Mouse (Mus musculus): ENCODE data around the gene Mrpl51.

The Mrpl51 gene

DNA sequence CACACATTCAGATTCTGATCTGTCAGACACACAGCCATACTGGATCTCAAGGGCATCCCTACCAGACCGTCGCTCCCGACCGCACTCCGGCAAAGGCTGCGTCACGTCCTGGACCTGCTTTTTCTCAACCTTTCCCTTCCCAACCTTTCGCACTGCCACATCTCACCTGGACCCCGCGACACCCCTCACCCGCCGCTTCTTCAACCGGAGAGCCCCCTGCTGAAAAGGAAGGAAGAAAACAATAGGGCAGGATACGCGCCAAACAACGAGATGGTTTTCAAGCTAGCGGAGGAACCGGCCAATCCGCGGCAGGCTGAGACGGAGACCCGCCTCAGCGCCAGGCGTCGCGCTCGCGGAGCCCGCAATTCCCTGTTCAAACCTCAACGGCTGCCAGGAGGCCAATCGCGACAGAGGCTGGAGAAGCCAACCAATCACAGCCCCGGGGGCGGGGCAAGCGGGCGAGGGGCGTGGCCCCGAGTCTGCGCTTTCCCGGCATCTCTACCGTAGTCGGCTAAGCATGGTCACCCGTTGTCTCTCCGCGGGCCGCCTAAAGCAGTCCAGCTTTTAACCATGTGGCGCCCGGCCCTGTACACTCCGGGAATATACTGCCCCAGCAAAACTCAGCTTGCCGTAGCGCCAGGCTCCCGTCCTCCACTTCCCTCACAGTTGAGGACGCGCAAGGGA is at the start of gene Mrpl51, which contains the start of gene Ncapd2:
Gene Mrpl51 (plus strand): TSS at position 470 of the 684 bp plus-strand sequence.
Gene Ncapd2 (minus strand): TSS at position 370 of the 684 bp plus-strand sequence.
- peak; percentile 99 for DNase-seq (ENCODE audit: low spot score)

DNA sequence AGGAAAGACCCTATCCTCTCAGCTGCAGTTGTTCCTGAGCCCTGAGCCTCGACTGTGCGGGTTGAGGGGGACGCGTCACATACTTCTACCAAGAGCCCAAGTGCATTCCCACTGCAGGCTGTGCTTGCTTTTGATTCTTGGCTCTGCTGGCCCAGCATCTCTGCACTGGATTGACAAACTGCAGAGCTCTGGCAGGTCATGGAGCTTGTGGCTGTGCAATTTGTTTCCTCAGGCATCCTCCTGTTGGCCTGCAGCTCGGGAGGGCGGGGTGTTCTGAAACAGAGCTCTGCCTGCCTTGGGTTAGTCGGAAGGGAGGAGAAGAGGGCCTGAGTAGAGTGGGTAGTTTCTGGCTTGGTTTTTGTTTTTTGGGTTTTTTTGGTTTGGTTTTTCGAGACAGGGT is 49.2 kb upstream of the Mrpl51 start:
- no peak for DNase-seq (ENCODE audit: low spot score)

DNA sequence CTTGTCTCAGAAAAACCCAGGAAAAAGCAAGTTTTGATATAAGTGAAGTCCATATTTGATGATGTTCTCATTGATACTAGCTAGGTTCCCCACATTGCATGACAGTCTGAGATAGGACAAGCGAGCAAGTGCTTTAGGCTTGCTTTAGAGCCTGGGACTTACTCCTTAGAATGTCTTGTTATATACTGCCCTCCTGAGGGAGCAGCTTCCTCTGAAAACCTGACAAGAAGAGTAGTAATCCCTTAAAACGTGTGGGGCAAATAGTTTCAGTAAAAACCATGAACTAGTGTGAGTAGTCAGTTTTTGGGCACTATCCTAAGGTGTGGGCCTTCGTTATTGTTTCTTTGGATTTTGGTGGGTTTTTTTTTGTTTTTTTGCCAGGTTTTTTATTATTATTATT is 48.5 kb upstream of the Mrpl51 start:
- DNase-seq (ENCODE audit: low spot score): no peak

DNA sequence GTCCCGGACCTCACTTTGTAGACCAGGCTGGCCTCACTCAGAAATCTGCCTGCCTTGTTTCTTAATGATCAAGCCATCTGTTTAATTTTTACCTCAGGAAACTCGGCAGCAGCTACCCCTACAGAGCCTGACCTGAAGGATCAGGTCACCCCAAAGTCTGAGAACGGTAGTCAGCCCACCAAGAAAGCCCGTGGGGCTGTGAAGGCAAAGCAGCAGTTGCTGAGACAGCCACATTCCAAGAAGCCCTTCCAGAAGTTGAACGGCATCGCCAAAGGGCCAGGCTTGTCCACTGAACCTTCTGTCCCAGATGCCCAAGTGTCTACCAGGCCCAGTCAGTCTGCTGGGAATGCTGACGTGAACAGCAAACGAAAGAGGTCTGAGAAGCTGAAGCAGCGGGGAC is 47.7 kb upstream of the Mrpl51 start:
- no peak for DNase-seq (ENCODE audit: low spot score)

DNA sequence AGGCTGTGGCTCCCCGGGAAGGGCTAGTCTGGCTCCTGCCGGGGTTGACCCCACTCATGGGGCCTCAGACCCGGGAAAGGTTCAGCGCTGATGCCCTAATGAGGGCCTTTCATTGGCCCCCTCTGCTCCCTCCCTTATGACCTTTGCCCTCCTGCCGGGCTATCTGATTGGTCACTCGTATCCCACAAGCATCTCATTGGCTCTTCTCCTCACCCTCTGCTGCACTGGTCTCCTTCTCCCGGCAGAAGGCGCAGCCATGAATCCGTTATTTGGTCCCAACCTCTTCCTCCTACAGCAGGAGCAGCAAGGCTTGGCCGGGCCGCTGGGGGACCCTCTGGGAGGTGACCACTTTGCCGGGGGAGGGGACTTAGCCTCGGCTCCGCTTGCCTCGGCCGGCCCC is 46.6 kb upstream of the Mrpl51 start, which contains the start of gene Iffo1:
Gene Iffo1 (plus strand): TSS at position 241 of the 400 bp plus-strand sequence.
- peak; percentile 96 for DNase-seq (ENCODE audit: low spot score)

DNA sequence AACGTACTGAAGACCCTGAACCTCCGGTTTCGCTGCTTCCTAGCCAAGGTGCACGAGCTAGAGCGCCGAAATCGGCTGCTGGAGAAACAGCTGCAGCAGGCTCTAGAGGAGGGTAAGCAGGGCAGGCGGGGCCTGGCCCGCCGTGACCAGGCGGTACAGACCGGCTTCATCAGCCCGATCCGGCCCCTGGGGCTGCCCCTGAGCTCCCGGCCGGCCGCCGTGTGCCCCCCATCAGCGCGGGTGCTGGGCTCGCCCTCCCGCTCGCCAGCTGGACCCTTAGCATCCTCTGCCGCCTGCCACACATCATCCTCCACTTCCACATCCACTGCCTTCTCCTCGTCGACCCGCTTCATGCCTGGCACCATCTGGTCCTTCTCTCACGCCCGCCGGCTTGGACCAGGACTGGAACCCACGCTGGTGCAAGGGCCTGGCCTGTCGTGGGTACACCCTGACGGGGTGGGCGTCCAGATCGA is 46.1 kb upstream of the Mrpl51 start:
- DNase-seq (ENCODE audit: low spot score): no peak

DNA sequence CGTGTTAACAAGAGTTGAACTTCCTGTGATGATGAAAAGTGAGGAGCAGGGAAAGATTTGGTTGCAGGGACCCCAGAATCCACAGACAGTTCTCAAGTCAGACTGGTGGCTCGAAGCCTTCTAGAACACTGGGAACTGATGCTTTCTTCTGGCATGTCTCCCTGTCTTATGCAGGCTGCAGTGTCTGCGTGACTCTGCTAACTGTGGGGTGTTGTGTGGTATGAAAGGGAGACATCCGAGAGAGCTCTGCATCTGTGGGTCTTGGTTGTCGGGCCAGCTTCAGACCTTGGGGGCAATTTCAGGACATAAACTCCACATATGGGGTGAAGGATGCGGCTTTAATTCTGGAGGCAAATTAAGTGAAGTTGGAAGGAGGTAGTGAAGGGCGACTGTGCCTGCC is 45.5 kb upstream of the Mrpl51 start:
- no peak for DNase-seq (ENCODE audit: low spot score)

DNA sequence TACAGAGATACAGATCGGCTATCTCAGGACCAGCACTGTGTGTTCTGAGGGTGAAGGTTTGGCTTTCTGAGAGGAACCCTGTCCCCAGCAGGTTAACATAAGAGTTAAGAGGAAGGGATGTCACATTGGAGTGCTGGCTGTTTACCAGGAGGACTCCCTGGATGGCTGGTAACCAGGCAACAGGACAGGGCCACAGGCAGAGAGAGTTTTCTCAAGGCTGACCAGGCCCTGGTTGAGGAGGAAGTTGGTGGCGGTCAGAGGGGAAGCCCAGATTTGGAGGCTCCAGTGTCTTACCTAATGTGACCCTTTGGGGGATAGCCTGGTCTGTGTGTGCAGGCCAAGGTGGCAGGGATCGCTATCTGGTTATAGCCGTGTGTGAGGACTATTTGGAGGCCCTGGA is 44.8 kb upstream of the Mrpl51 start:
- no peak for DNase-seq (ENCODE audit: low spot score)

DNA sequence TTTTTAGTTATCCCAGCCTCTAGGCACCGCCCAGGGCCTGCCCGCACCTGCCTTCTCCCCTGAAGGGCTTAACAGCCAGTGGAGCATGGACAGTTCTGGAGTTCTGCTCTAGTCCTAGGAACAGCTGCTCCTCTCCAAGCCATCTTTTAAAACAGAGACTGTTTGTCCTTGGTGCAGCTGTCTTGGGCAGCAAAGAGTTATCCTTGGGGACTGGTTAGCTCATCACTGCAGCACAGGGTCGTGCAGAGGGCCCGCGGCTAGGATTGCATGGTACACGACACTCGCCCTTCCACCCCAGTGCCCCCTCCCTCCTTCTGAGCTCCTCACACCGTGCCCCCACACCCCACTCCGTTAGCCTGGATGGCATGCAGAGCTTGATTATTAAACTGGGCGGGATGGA is 44.3 kb upstream of the Mrpl51 start:
- DNase-seq (ENCODE audit: low spot score): no peak

DNA sequence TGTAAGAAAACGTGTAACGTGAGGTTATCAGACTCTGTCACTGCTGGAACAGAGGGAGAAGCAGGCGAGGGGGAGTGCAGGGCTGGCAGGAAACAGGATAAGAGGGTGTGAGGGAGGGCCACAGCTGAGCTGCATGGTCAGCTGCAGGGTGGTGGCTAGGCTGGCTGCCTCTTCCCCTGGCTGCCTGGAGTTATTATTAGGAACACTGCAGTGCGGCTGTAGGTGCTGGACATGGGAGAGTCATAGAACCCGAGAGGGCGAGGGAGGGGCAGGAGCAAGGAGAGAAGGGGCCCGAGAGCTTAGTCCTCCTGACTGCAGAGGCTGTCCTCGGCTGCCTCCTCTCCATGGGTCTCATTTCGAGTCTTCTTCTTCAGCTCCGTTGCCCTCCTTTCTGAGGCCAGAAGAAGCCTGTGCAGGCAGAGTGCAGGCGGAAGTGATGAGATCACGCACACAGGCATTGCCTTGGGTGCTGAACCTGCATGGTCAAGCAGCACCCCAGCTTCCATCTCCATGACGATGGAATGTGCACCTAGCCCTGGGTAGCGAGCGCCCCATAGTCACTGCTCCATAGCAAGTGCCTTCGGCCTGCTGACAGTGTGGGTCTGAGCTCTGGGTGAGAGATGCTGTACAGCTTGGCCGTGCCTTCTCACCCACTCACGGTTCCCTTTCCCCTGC is 43.2 kb upstream of the Mrpl51 start:
- no peak for DNase-seq (ENCODE audit: low spot score)

DNA sequence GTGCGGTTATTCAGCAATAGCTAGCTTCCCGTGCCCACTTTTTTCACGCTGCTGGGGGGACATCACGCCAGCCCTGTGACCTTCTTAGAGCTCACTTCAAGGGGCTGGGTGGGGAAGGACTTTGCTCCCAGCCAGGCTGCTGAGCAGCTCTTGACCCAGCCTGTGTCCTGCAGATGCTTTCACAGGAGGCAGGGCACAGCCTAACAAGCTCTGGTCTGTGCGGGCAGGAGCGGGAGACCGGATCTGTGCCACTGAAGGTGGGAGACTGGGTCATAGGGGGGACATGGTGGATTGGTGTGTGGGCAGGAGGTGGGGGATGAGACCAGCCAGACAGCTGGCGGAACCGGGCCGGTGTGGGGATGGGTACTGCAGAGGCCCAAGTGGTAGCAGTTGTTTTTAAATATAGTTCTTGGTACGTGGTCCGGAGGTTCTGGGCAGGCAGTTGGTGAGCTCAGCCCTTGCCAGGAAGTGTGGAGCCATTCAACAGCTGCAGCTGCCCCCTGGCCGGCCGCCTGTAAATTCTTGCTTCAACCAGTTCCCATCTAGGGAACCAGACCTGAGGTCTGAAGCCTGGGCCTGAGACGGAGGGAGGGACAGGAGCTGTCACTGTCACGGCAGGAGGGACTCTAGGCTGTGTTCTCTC is 42.6 kb upstream of the Mrpl51 start:
- no peak for DNase-seq (ENCODE audit: low spot score)

DNA sequence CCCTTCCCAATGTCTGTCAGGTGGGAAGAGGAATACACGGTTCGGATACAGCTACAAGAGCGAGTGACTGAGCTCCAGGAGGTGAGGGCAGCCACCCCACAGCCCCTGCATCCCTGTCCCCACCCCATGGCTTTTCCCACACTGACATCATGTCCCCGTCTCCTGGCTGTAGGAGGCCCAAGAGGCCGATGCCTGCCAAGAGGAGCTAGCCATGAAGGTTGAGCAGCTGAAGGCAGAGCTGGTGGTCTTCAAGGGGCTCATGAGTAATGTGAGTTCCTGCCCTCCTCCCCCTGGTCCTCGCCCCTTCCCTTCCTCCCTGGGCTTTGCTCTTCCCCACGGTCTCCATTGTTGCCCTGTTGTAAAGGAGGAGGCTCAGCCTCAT is 42.0 kb upstream of the Mrpl51 start:
- no peak for DNase-seq (ENCODE audit: low spot score)

DNA sequence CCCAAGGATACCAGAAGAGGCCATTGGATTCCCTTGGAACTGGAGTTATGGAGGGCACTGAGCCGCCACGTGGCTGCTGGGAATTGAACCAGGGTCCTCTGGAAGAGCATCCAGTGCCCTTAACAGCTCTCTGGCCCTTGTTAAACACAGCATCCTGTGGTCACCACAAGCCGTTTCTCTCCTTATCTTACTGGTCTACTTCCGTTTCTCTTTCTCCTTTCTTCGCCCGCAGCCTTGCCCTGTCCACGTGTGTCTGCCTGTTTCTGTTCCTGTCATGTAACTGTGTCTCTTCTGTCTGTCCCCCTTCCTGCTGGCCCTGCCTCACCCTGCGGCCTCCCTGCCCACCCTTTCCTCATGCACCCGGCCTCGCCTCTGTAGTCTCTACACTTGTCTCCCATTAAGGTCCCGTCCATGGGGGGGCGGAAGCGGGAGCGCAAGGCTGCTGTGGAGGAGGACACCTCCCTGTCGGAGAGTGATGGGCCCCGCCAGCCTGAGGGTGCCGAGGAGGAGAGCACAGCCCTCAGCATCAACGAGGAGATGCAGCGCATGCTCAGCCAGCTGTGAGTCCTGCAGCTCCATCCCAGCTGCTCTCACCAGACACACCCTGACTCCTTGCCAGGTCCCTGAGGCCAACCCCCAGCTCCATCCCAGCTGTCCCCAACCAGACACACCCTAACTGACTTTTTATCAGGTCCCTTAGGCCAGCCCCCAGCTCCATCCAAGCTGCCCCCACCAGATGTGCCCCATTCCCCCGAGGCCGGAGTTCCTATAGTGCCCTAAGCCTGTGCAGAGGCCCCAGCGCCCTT is 39.2 kb upstream of the Mrpl51 start:
- no peak for DNase-seq (ENCODE audit: low spot score)

DNA sequence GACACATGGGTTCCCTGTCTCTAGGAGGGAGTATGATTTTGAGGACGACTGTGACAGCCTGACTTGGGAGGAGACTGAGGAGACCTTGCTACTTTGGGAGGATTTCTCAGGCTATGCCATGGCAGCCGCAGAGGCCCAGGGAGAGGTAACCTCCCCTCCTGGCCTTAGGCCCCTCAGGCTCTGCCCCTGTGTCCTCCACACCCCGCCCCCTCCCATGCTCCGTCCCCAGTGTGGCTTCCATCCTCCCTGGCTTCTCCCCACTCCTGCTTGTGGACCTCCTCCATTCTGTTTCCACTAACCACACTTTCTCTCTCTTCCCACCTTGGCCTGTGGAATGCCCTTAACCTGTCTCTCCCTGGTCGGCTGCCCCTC is 38.6 kb upstream of the Mrpl51 start:
- DNase-seq (ENCODE audit: low spot score): no peak

DNA sequence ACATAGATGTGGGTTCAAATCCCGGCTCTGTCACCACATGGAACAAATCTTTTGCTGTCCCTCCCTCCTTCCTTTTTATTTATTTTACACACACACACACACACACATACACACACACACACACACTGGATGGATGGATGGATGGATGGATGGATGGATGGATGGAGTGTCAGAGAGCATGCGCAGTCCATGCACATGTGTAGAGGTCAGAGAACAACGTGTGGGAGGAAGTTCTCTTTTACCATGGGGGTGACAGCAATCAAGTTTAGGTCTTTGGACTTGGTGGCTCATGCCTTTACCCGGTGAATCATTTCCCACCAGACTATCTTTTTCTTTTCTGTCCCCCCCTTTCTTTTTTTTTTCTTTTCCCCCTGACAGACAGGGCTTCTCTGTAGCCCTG is 37.9 kb upstream of the Mrpl51 start:
- no peak for DNase-seq (ENCODE audit: low spot score)

DNA sequence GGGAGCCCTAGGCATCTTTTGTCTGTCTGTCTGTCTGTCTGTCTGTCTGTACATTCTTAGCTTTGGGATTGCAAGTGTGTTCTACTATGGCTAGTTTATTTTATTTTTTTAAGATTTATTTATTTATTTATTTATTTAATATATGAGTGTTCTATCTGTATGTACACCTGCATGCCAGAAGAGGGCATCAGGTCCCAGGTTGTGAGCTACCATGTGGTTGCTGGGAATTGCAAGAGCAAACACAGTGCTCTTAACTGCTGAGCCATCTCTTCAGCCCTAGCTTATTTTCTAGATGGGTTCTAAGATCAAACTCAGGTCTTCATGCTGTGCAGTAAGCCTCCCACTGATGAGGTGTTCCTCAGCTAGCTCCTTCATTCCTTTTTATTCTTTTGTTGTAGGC is 37.1 kb upstream of the Mrpl51 start:
- no peak for DNase-seq (ENCODE audit: low spot score)

DNA sequence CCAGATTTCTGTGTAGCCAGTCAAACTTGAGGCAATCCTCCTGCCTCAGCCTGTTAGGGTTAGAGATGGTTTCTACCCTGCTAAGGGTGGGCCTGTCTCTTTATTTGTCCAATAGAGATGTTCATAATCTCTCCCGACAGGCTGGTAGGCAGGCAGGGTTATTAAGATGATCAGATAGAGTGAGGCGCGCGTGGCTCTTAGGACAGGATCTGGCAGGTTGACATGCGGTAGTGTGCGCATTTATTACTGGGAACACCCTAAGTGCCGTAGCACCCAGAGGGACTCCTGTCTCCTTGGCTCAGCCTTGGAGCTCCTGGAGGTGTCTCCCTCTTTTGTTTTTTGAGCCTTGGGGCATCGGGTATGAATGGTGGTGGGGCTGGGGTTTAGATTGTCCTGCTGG is 36.3 kb upstream of the Mrpl51 start:
- no peak for DNase-seq (ENCODE audit: low spot score)

DNA sequence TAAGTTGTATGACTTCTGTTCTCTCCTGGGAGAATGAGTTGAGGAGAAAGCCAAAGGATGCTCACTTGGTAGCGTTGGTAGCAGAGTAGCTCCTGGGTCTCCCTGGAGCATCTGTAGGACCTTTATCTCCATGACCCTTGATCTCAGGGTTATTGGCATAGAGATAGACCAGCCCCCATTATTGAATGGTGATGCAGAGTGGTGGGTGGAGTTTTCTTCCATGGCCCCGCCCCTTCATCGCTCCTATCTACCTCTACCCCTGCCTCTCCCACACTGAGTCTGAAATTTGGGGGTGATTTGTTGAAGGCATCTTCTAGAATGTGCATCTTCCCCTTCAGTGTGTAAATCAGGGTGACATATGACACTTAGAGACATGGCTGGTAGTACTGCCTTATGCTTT is 35.1 kb upstream of the Mrpl51 start:
- DNase-seq (ENCODE audit: low spot score): no peak

DNA sequence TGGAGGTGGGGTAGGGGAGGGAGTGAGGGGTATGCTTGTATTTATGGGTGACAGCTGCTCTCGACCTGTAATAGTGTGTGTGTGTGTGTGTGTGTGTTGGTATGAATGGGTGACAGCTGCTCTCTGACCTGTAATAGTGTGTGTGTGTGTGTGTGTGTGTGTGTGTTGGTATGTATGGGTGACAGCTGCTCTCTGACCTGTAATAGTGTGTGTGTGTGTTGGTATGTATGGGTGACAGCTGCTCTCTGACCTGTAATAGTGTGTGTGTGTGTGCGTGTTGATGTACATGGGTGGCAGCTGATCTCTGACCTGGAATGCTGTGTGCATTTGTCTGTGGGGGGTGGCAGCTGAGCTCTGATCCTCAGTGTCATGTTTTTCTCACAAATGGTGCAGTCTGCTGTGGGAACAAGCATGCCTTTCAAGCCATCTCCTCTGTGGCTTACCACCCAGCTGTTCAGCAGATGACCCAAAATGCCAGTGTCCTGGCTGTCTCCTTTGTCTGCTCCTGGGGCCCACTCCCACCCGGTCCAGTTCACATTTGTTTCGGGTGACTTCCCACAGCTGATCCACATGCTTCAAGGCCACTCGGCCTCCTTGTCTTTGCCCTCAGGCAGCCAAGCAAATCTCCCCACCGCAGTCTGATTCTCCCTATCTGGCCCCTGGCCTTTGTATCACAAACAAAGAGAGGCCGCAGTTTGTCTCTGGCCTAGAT is 34.5 kb upstream of the Mrpl51 start:
- no peak for DNase-seq (ENCODE audit: low spot score)

DNA sequence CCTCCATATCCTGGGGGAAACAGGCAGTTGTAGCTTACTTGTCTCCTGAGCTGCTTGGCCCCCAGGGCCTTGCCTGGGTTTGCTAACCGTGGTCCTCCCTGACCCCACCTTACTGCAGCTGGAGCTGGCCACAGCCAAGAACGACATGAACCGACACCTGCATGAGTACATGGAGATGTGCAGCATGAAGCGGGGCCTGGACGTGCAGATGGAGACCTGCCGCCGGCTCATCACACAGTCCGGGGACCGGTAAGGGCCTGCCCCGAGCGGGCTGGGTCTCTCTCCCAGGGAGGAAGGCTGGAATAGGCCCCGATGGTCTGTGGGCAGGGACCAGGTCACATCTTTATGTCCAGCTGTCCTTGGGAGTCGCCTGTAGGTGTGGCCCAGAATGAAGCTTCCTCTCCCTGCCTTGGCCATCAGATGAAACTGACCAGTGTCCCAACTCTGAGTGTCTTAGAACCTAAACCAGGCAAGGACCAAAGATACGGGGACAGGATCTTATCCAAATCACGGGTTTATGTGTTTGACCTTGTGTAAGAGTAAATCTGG is 32.6 kb upstream of the Mrpl51 start:
- no peak for DNase-seq (ENCODE audit: low spot score)

DNA sequence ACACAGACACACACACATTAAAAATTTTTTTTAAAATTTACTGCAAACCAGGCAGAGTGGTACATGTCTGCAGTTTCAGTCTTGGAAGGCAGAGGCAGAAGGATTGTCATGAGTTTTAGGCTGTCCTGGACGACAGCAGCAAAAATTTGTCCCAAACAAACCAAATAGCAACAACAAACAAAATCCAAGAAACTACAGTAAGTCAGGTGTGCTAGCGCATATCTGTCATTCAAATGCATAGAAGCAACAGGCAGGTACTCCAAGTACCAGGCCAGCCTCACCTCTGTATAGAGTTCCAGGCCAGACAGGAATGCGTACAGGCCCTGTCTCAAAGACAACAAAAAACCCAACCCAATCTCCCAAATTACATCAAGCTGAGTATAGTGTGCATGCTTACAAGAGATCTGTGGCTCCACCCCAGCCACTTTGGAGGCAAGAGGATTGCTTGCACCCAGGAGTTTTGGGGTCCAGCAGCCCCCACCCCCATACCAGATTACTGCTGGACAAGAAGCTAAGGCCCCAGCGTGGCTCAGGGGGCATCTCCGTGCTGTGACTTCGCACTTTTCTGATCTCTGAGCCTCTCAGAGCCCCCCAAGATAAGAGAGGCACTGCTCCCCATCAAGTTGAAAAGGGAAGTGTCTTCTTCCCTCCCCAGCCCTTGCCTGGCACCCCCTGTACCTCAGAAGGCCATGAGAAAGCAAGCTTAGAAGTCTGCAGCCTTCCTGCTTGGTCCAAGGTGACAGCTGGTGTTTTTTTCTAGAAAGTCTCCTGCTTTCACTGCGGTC is 31.6 kb upstream of the Mrpl51 start:
- DNase-seq (ENCODE audit: low spot score): no peak
